Comparison of ENCODE assay signal across 13 mouse cellular contexts in the genomic region with DNA sequence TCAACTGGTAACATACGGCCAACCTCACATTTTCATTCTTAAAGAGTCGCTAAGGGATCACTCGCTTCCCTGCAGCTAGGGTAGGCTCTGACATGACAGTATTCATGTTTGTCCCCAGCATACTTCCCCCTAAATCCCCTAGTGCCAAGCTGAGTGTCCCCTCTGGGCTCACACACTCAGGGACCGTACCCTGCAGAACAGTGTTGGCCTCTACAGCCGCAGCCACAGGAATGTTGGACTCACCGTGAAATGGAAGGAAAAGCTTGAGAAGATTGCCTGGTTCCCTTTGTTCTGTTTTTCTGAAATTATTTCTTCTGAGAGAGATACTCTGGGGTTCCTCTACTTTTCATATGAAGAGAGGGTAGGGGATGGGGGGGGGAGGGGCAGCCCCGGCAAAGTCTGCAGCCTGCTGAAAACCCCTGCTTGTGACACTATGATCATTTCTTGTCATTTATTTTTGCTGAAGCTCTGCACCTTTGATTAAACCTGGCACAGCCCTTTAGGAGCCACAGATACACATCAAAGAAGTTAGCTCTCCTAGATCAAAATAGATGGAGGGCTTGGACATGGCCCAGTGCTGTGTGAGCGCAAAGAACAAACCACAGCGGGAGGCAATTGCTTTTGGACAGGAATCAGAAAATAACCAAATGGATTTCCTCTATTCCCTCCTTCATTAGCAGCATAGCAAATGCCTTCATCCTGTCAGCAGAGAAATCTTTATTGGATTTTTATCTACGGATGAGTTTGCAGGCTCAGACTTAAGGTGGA.
DNase-seq lines count a peak whose midpoint lies in the region; ATAC-seq and TF ChIP-seq lines count a peak whose summit lies in the region.
"Had no signal": no experiment of that assay in that cellular context is flagged by ENCODE, and none has a peak within 500 bp of the region (broad histone marks: within the 10 kb centered on the region; RNA-seq: fewer than 3 reads in every experiment).

No protein-coding gene starts in this region.

- H3K4me1 ChIP-seq in kidney, embryonic 14.5 days (ENCODE audit: control insufficient read depth, insufficient read depth, low read length) = no peaks in the 10 kb centered on the region
- H3K4me1 ChIP-seq in neural tube, embryonic 13.5 days (replicated peaks) = peaks cover 26% of the 10 kb centered on the region
- H3K4me1 ChIP-seq in neural tube, embryonic 15.5 days = peaks cover 23% of the 10 kb centered on the region
- peaks cover 48% of the 10 kb centered on the region for H3K4me1 ChIP-seq in forebrain, embryonic 13.5 days
- H3K4me1 ChIP-seq in midbrain, postnatal 0 days (ENCODE audit: insufficient read depth, low read length) = peaks cover 18% of the 10 kb centered on the region; the same call in 1 of the 2 replicates
- H3K4me1 ChIP-seq: heart, embryonic 13.5 days; limb, embryonic 13.5 days had no signal

- H3K36me3 ChIP-seq in kidney, embryonic 14.5 days (ENCODE audit: control insufficient read depth, insufficient read depth, low read length) = no peaks in the 10 kb centered on the region
- H3K36me3 ChIP-seq in neural tube, embryonic 13.5 days = no peaks in the 10 kb centered on the region
- H3K36me3 ChIP-seq in neural tube, embryonic 15.5 days = no peaks in the 10 kb centered on the region
- H3K36me3 ChIP-seq in forebrain, embryonic 13.5 days (ENCODE audit: poor library complexity, severe bottlenecking) = no peaks in the 10 kb centered on the region
- no peaks in the 10 kb centered on the region for H3K36me3 ChIP-seq in midbrain, postnatal 0 days (ENCODE audit: insufficient read depth, low read length)
- H3K36me3 ChIP-seq: heart, embryonic 13.5 days; limb, embryonic 13.5 days had no signal

- 81% methylated on average over 10 of the region's 10 CpGs for WGBS in kidney, embryonic 14.5 days
- 74% methylated on average over 10 of the region's 10 CpGs for WGBS in neural tube, embryonic 13.5 days
- WGBS in neural tube, embryonic 15.5 days = 66% methylated on average over 10 of the region's 10 CpGs
- 57% methylated on average over 10 of the region's 10 CpGs for WGBS in forebrain, embryonic 13.5 days
- WGBS in midbrain, postnatal 0 days = 38% methylated on average over 10 of the region's 10 CpGs

- peak; percentile 10 for DNase-seq in kidney, postnatal 14 days
- DNase-seq in midbrain, postnatal 0 days (ENCODE audit: low spot score) = peak; percentile 67
- DNase-seq in adrenal gland, adult 8-10 months = no peak
- DNase-seq: adrenal gland, postnatal 25 days had no signal

- H3K27me3 ChIP-seq in kidney, embryonic 14.5 days (ENCODE audit: control insufficient read depth, insufficient read depth, low read length) = no peaks in the 10 kb centered on the region
- no peaks in the 10 kb centered on the region for H3K27me3 ChIP-seq in neural tube, embryonic 13.5 days
- no peaks in the 10 kb centered on the region for H3K27me3 ChIP-seq in neural tube, embryonic 15.5 days (replicated peaks)
- no peaks in the 10 kb centered on the region for H3K27me3 ChIP-seq in forebrain, embryonic 13.5 days
- H3K27me3 ChIP-seq in midbrain, postnatal 0 days (ENCODE audit: insufficient read depth, low read length) = no peaks in the 10 kb centered on the region
- H3K27me3 ChIP-seq: heart, embryonic 13.5 days; limb, embryonic 13.5 days had no signal

- no peak overlapping the region for H3K4me2 ChIP-seq in kidney, embryonic 14.5 days (replicated peaks; ENCODE audit: low read depth, low read length)
- no peak overlapping the region for H3K4me2 ChIP-seq in neural tube, embryonic 13.5 days
- no peak overlapping the region for H3K4me2 ChIP-seq in neural tube, embryonic 15.5 days
- H3K4me2 ChIP-seq in forebrain, embryonic 13.5 days = no peak overlapping the region
- H3K4me2 ChIP-seq in midbrain, postnatal 0 days (ENCODE audit: low read depth, low read length, poor library complexity, severe bottlenecking) = no peak overlapping the region
- H3K4me2 ChIP-seq: heart, embryonic 13.5 days; limb, embryonic 13.5 days had no signal

- no peak for ATAC-seq in kidney, embryonic 14.5 days (ENCODE audit: low FRiP score, low TSS enrichment)
- ATAC-seq in neural tube, embryonic 13.5 days (ENCODE audit: low read depth) = no peak
- ATAC-seq in neural tube, embryonic 15.5 days (ENCODE audit: low FRiP score) = no peak
- peak; percentile 50; the same call in 1 of the 2 replicates for ATAC-seq in forebrain, embryonic 13.5 days
- no peak; the same call in 1 of the 2 replicates for ATAC-seq in midbrain, postnatal 0 days (ENCODE audit: low FRiP score)
- ATAC-seq: intestine, embryonic 16.5 days had no signal

- H3K9ac ChIP-seq in kidney, embryonic 14.5 days (ENCODE audit: low read depth, low read length) = no peak overlapping the region
- no peak overlapping the region for H3K9ac ChIP-seq in neural tube, embryonic 13.5 days
- no peak overlapping the region for H3K9ac ChIP-seq in neural tube, embryonic 15.5 days (replicated peaks)
- H3K9ac ChIP-seq in forebrain, embryonic 13.5 days = no peak overlapping the region
- H3K9ac ChIP-seq in midbrain, postnatal 0 days (replicated peaks; ENCODE audit: low read length, poor library complexity, severe bottlenecking) = no peak overlapping the region
- H3K9ac ChIP-seq: heart, embryonic 13.5 days; limb, embryonic 13.5 days had no signal

- H3K4me3 ChIP-seq in kidney, embryonic 14.5 days (ENCODE audit: low read length) = no peak overlapping the region
- H3K4me3 ChIP-seq in neural tube, embryonic 13.5 days = no peak overlapping the region
- no peak overlapping the region for H3K4me3 ChIP-seq in neural tube, embryonic 15.5 days (replicated peaks)
- H3K4me3 ChIP-seq in forebrain, embryonic 13.5 days = no peak overlapping the region
- H3K4me3 ChIP-seq in midbrain, postnatal 0 days (ENCODE audit: low read depth, low read length) = no peak overlapping the region
- H3K4me3 ChIP-seq: erythroblast, embryonic 14.5 days; heart, embryonic 13.5 days; limb, embryonic 13.5 days had no signal

- no peak overlapping the region for H3K27ac ChIP-seq in kidney, embryonic 14.5 days (ENCODE audit: low read depth, low read length)
- H3K27ac ChIP-seq in neural tube, embryonic 13.5 days (replicated peaks) = 0 out of 2 replicates have a peak overlapping the region, but pooled peaks have one; percentile 28
- no peak overlapping the region for H3K27ac ChIP-seq in neural tube, embryonic 15.5 days (replicated peaks)
- peak overlapping the region; percentile 71 for H3K27ac ChIP-seq in forebrain, embryonic 13.5 days
- peak overlapping the region; percentile 44; the same call in 1 of the 2 replicates for H3K27ac ChIP-seq in midbrain, postnatal 0 days (ENCODE audit: low read depth, low read length)
- H3K27ac ChIP-seq: heart, embryonic 13.5 days; limb, embryonic 13.5 days; macrophage had no signal

- H3K9me3 ChIP-seq in kidney, embryonic 14.5 days (ENCODE audit: control insufficient read depth, low read length) = no peaks in the 10 kb centered on the region
- H3K9me3 ChIP-seq in neural tube, embryonic 13.5 days = no peaks in the 10 kb centered on the region
- H3K9me3 ChIP-seq in neural tube, embryonic 15.5 days (replicated peaks) = no peaks in the 10 kb centered on the region
- H3K9me3 ChIP-seq in forebrain, embryonic 13.5 days (replicated peaks) = no peaks in the 10 kb centered on the region
- no peaks in the 10 kb centered on the region for H3K9me3 ChIP-seq in midbrain, postnatal 0 days (ENCODE audit: low read length)
- H3K9me3 ChIP-seq: heart, embryonic 13.5 days; limb, embryonic 13.5 days had no signal

- no peak for TF ChIP-seq CTCF in midbrain, postnatal 0 days (IDR thresholded peaks at IDR 0.05)

Comparison
In these comparisons a context has a peak if more than half of its experiments do, and no peak if none do; other contexts are left out.
1. H3K27ac ChIP-seq: peak in neural tube, embryonic 13.5 days (single experiment), forebrain, embryonic 13.5 days (single experiment) and midbrain, postnatal 0 days (single experiment); none in kidney, embryonic 14.5 days (single experiment) and neural tube, embryonic 15.5 days (single experiment).